Mouse (Mus musculus): ENCODE data around the gene Depdc7. TPM values are rescaled to one million over a fixed set of nuclear protein-coding genes. Genes with fewer than 3 reads are reported as not detected.

The Depdc7 gene
- polyA plus RNA-seq, 1 experiment from 2014 or later: 2.0 TPM

DNA sequence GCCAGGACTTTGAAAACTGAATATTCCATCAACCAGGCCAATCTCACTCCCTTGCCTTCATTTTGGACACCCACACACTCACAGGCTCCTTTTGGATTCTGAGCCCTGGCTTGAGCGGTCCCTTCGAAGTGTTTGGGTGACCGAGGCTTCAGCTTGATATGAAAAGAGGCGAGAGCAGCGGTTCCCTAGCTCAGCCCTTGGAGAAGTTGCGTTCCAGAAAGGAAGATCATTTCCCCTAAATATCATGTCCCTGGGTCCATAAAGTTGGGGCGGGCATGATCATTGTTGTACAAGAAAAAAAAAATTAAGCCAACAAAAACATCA is 30.2 kb downstream of the Depdc7 start:
- Histone ChIP-seq H3K9ac (replicated peaks) (peak overlapping the region; percentile 67), H3K36me3 (peaks cover 3% of the 10 kb centered on the region; the same call in 1 of the 2 replicates), H3K9me3 (no peaks in the 10 kb centered on the region), H3K27me3 (no peaks in the 10 kb centered on the region), H3K4me1 (peaks cover 27% of the 10 kb centered on the region), H3K27ac (replicated peaks) (peak overlapping the region; percentile 89), H3K4me2 (replicated peaks) (peak overlapping the region; percentile 55), H3K4me3 (peak overlapping the region; percentile 74)
- no peak; the same call in 1 of the 2 replicates for ATAC-seq (replicated peaks)
- 2% methylated on average over 7 of the region's 7 CpGs for WGBS

GRCm38 (mm10) chr2:104711585-104712485 is 30.8 kb downstream of the Depdc7 start, which contains the start of gene Tcp11l1:
TSS of gene Tcp11l1 (minus strand) at chr2:104712169.
- under 1% methylated on average over 64 of the region's 99 CpGs for WGBS
- H3K36me3 ChIP-seq: peaks cover 3% of the 10 kb centered on the region; the same call in 1 of the 2 replicates
- ATAC-seq (replicated peaks): peak; percentile 96
- H3K27me3 ChIP-seq: no peaks in the 10 kb centered on the region
- H3K4me1 ChIP-seq: peaks cover 27% of the 10 kb centered on the region
- peak within 1 kb of the TSS; percentile 67 for H3K9ac ChIP-seq (replicated peaks)
- peak within 1 kb of the TSS; percentile 89 for H3K27ac ChIP-seq (replicated peaks)
- H3K4me2 ChIP-seq (replicated peaks): peak within 1 kb of the TSS; percentile 55
- peak within 1 kb of the TSS; percentile 74 for H3K4me3 ChIP-seq
- H3K9me3 ChIP-seq: no peaks in the 10 kb centered on the region

DNA sequence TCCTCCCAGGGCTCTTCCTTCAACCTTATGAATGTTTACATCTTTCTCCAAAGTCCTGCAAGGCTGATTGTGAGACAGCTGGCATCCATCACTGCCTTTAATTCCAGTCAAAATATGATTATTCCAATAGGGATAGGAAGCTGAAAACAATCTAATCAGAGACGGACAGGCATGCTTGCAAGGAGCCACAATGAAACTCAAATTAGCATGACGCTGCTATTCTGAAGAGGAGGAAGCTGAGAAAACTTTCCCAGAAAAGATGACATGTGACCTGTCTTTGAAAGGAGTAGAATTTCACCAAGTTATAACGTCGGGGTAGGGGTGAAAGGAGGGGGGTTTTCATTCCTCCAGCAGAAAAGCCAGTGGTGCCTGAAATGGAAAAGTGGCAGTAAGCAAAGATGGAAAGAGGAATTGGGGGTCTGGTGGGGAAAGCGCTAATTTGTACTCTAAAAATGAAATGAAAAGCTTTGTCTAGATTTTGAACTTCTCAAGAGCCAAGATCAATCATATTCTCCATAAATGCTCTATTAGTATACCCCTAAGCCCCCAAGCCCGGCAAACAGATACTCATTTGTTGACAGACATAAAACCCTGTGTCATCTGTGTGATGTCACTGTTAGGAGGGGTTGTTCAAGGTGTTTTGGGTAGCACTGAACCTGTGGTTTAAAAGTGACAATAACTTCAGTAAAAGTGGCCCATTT is 31.9 kb downstream of the Depdc7 start:
- H3K9ac ChIP-seq (replicated peaks): peak overlapping the region; percentile 67; the same call in 1 of the 2 replicates
- no peaks in the 10 kb centered on the region for H3K9me3 ChIP-seq
- no peaks in the 10 kb centered on the region for H3K27me3 ChIP-seq
- H3K4me2 ChIP-seq (replicated peaks): peak overlapping the region; percentile 55
- peaks cover 27% of the 10 kb centered on the region for H3K4me1 ChIP-seq
- H3K27ac ChIP-seq (replicated peaks): peak overlapping the region; percentile 89; the same call in 1 of the 2 replicates
- no peak for ATAC-seq (replicated peaks)
- WGBS: 19% methylated on average over 6 of the region's 6 CpGs
- peaks cover 3% of the 10 kb centered on the region; the same call in 1 of the 2 replicates for H3K36me3 ChIP-seq
- peak overlapping the region; percentile 74 for H3K4me3 ChIP-seq

GRCm38 (mm10) chr2:104709786-104710337 is 32.8 kb downstream of the Depdc7 start:
- no peak overlapping the region for H3K27ac ChIP-seq (replicated peaks)
- H3K27me3 ChIP-seq: no peaks in the 10 kb centered on the region
- no peak overlapping the region for H3K4me3 ChIP-seq
- ATAC-seq (replicated peaks): no peak
- H3K4me2 ChIP-seq (replicated peaks): no peak overlapping the region
- no peaks in the 10 kb centered on the region for H3K9me3 ChIP-seq
- peaks cover 11% of the 10 kb centered on the region for H3K36me3 ChIP-seq
- 47% methylated on average over 6 of the region's 6 CpGs for WGBS
- H3K9ac ChIP-seq (replicated peaks): no peak overlapping the region
- H3K4me1 ChIP-seq: peaks cover 27% of the 10 kb centered on the region

DNA sequence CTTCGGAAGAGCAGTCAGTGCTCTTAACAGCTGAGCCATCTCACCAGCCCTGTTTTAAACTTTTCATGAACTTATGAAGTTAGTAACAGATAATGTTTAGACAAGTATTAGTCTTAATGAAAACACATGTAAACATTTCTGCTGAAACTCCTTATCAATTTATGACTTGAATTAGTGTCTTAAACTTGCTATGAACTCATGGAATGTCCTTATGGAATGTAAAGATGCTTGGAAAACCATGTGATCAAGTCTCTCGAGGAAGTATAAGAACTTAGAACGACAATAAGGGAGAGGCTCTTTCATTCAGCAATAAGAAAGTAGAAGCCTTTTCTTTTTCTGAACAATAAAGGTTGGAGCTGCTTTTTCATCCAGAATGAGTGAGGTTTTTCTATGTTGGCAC is 38.3 kb downstream of the Depdc7 start:
- H3K4me3 ChIP-seq: no peak overlapping the region
- no peaks in the 10 kb centered on the region for H3K27me3 ChIP-seq
- 67% methylated on average over 3 of the region's 3 CpGs for WGBS
- H3K9ac ChIP-seq (replicated peaks): no peak overlapping the region
- H3K9me3 ChIP-seq: no peaks in the 10 kb centered on the region
- no peak overlapping the region for H3K4me2 ChIP-seq (replicated peaks)
- H3K36me3 ChIP-seq: peaks cover 18% of the 10 kb centered on the region
- ATAC-seq (replicated peaks): no peak
- no peaks in the 10 kb centered on the region for H3K4me1 ChIP-seq
- H3K27ac ChIP-seq (replicated peaks): no peak overlapping the region

- Histone ChIP-seq H3K4me3 (no peak overlapping the region), H3K9me3 (no peaks in the 10 kb centered on the region), H3K4me2 (replicated peaks) (no peak overlapping the region), H3K36me3 (peaks cover 18% of the 10 kb centered on the region), H3K4me1 (no peaks in the 10 kb centered on the region), H3K27ac (replicated peaks) (no peak overlapping the region), H3K27me3 (no peaks in the 10 kb centered on the region), H3K9ac (replicated peaks) (no peak overlapping the region)
- ATAC-seq (replicated peaks): no peak
- WGBS: 72% methylated on average over 3 of the region's 3 CpGs
Measured at GRCm38 (mm10) chr2:104703158-104703557, 39.5 kb downstream of the Depdc7 start.

DNA sequence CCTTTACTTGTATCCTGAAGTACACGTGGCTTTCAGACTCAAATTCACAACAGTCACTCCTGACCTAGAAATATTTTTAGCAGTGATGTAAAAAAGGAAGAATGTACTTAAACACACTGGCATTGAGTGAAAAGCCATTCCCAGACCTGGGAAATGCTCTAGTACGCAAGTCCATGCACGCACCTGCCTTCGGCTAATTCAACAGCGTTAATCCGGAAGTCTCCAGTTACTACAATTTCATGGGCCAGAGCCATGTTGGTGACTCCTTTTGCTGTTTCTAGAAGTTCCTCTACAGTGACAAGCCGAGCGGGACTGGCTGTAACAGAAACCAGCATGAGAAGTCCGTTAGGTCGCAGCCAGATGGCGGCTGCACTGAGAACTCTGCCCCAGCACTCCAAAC is 43.0 kb downstream of the Depdc7 start:
- Histone ChIP-seq H3K4me1 (no peaks in the 10 kb centered on the region), H3K27me3 (no peaks in the 10 kb centered on the region), H3K4me2 (replicated peaks) (no peak overlapping the region), H3K9me3 (no peaks in the 10 kb centered on the region), H3K4me3 (no peak overlapping the region), H3K9ac (replicated peaks) (no peak overlapping the region), H3K27ac (replicated peaks) (no peak overlapping the region), H3K36me3 (peaks cover 15% of the 10 kb centered on the region)
- ATAC-seq (replicated peaks): no peak
- 92% methylated on average over 11 of the region's 11 CpGs for whole genome bisulfite sequencing

DNA sequence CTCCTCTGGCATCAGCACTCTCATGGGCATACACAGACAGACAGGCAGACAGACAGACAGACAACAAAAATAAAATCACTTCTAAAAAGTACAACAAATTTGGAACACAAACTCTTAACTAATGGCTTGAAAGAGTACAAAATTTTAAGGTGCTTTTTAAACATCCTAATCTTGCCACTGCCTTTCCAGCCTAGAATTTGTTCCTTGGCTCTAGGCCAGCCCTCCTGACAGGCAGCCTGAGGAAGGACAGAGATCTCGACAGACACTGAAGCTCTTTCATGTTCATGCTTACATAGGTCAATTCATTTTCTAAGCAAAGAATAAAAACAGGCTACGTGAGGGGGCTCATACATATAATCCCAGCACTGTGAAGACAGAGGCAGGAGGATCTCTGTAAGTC is 50.1 kb downstream of the Depdc7 start:
- WGBS: 59% methylated on average over 2 of the region's 2 CpGs

GRCm38 (mm10) chr2:104690720-104691119 is 52.0 kb downstream of the Depdc7 start:
- Histone ChIP-seq H3K27me3 (no peaks in the 10 kb centered on the region), H3K9ac (replicated peaks) (no peak overlapping the region), H3K4me1 (no peaks in the 10 kb centered on the region), H3K27ac (replicated peaks) (no peak overlapping the region), H3K36me3 (no peaks in the 10 kb centered on the region), H3K4me2 (replicated peaks) (no peak overlapping the region), H3K4me3 (no peak overlapping the region), H3K9me3 (no peaks in the 10 kb centered on the region)
- 64% methylated on average over 4 of the region's 4 CpGs for WGBS
- ATAC-seq (replicated peaks): no peak

More for the DNA sequence above, 50.1 kb downstream of the Depdc7 start:
- Histone ChIP-seq H3K4me1 (no peaks in the 10 kb centered on the region), H3K4me3 (no peak overlapping the region), H3K4me2 (replicated peaks) (no peak overlapping the region), H3K9ac (replicated peaks) (no peak overlapping the region), H3K27me3 (no peaks in the 10 kb centered on the region), H3K9me3 (no peaks in the 10 kb centered on the region), H3K27ac (replicated peaks) (no peak overlapping the region), H3K36me3 (peaks cover 4% of the 10 kb centered on the region; the same call in 1 of the 2 replicates)
- no peak for ATAC-seq (replicated peaks)

DNA sequence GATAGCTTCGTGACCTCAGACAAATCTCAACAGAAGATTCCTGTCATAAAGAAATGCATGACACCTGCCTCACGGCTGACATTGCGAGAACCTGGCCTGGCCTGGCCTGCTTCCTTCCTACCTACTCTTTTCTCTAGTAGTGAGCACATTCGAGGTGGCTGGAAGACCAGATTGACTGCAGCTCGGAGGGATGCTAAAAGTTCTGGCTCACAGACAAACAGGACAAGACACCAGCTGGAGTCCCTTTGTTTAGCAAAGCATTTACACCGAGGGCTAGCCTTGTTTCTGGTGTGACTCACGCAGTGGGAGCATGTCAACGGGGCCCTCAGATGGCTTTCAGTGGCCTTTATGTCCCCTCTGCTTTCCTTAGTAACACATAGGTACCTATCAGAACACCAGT is 54.0 kb downstream of the Depdc7 start:
- Histone ChIP-seq H3K4me2 (replicated peaks) (no peak overlapping the region), H3K27me3 (no peaks in the 10 kb centered on the region), H3K36me3 (peaks cover 4% of the 10 kb centered on the region), H3K4me1 (0 out of 2 replicates have a peak, but pooled peaks cover 2% of the 10 kb centered on the region), H3K4me3 (no peak overlapping the region), H3K9me3 (no peaks in the 10 kb centered on the region), H3K9ac (replicated peaks) (no peak overlapping the region), H3K27ac (replicated peaks) (no peak overlapping the region)
- no peak for ATAC-seq (replicated peaks)
- WGBS: 79% methylated on average over 8 of the region's 8 CpGs

GRCm38 (mm10) chr2:104688321-104688720 is 54.4 kb downstream of the Depdc7 start:
- no peak overlapping the region for H3K4me2 ChIP-seq (replicated peaks)
- ATAC-seq (replicated peaks): no peak

GRCm38 (mm10) chr2:104687261-104687660 is 55.4 kb downstream of the Depdc7 start:
- Histone ChIP-seq H3K4me3 (no peak overlapping the region), H3K4me1 (0 out of 2 replicates have a peak, but pooled peaks cover 2% of the 10 kb centered on the region), H3K4me2 (replicated peaks) (no peak overlapping the region), H3K27me3 (no peaks in the 10 kb centered on the region), H3K9ac (replicated peaks) (no peak overlapping the region), H3K9me3 (no peaks in the 10 kb centered on the region), H3K36me3 (peaks cover 18% of the 10 kb centered on the region), H3K27ac (replicated peaks) (no peak overlapping the region)
- ATAC-seq (replicated peaks): no peak
- WGBS: 70% methylated on average over 3 of the region's 3 CpGs

More at GRCm38 (mm10) chr2:104688321-104688720, 54.4 kb downstream of the Depdc7 start:
- Histone ChIP-seq H3K4me3 (no peak overlapping the region), H3K9ac (replicated peaks) (no peak overlapping the region), H3K9me3 (no peaks in the 10 kb centered on the region), H3K27me3 (no peaks in the 10 kb centered on the region), H3K4me1 (0 out of 2 replicates have a peak, but pooled peaks cover 2% of the 10 kb centered on the region), H3K27ac (replicated peaks) (no peak overlapping the region), H3K36me3 (peaks cover 8% of the 10 kb centered on the region)
- WGBS: 85% methylated on average over 3 of the region's 3 CpGs

Measured in forebrain, embryonic 15.5 days (tissue).